Mouse (Mus musculus) adrenal gland, adult 2 months (tissue): ENCODE results near the gene Rnf151. TPM values are rescaled to one million over a fixed set of nuclear protein-coding genes. Genes with fewer than 3 reads are reported as not detected.
A peak's percentile ranks its signal among the peaks of the same experiment; 100 is the strongest.
"Not testable (repeated sequence)": the region's sequence is repeated elsewhere in the genome, so short reads cannot be mapped to it uniquely, and the experiment has no call there.

Source experiments
- DNase-seq: peaks from one replicate; pipeline ENCODE4 v3.0.0; 2021
- polyA plus RNA-seq: library from polyadenylated mRNA; depleted of rRNA; stranded (reverse); fragments of >200 nt; gene quantifications from 2 replicates; pipeline ENCODE4 v1.2.3, GENCODE M21; 2012
- total RNA-seq, 2 experiments: library from RNA; stranded (reverse); gene quantifications; 2 replicates each; pipeline ENCODE4 v1.2.3; 2021

Rnf151 gene
- total and polyA plus RNA-seq, 3 experiments: 0.25 TPM; not detected in 2

DNA sequence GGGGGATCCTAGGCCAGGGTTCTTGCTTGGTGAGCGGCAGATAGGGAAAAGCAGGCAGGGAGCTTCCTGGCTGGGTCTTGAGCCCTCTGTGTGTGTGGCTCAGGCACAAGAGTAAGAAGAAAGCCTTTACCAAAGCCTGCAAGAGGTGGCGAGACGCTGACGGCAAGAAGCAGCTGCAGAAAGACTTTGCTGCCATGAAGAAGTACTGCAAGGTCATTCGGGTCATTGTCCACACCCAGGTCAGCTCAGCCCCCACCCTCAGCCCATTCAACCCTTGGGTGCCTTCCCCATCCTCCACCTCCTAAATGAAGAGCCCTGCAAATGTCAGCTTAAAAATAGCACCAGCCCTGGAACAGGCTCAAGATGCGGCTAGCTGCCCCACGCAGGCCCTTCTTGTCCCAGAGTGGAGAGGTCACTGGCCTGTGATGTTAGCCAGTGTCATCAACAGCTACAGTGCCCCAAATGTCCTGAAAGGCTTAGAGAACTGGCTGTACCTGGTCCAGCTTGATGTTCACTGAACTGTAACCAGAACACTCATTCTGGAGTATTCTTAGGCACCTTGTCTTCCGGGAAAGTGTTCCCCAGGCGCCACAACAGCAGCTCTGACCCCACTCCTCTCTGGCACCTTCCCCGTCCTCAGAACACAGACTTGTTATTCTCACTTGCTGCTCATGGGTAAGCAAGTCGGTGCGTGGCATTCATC, 14.5 kb upstream of the Rnf151 start:
- no peak for DNase-seq

DNA sequence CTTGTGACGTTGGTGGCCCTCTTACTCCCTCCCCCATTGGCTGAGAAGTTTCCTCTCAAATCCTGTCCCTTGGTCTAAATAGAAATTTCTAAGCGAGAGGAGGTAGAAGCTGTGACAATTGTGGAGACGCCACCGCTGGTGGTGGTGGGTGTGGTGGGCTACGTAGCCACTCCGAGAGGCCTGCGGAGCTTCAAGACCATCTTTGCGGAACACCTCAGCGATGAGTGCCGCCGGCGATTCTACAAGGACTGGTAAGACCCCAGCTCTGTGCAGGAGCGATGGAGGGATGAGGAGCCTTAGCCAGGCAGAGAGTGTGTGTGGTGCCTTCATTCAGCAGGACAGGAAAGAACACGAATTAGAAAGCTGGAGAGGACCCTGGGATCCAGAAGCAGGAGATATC, 12.9 kb upstream of the Rnf151 start:
- no peak for DNase-seq

DNA sequence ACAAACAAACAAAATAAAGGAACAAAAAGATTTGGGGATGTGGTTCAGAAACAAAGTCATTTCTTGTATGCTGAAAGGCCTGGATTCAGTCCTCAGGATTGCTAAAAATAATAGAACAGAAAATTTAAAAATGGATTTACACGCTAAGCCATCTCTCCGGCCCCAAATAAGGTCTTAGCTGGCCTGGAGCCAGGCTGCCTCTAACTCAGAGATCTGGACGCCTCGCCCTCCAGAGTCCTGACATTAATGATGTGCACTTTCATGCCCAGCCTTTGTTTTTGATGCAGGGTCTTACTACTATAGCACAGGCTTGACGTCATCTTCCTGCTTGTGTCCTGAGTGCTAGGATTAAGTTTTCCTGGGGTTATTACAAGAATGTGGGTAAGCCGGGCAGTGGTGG, 11.2 kb upstream of the Rnf151 start:
- DNase-seq: no peak

DNA sequence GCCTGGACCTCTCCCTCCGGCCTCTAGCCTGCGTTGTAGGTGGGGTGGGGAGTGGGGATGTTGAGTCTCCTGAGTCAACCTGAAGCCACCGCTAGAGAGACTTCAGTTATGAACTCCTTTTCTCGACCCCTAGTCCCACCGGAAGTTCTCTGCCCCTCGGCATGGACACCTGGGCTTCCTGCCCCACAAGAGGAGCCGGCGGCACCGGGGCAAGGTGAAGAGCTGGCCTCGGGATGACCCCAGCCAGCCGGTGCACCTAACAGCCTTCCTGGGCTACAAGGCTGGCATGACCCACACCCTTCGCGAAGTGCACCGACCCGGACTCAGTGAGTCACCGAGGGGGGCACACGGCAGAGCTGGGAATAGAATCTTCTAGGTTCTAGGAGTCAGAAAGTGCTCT, 10.3 kb upstream of the Rnf151 start:
- DNase-seq: no peak

DNA sequence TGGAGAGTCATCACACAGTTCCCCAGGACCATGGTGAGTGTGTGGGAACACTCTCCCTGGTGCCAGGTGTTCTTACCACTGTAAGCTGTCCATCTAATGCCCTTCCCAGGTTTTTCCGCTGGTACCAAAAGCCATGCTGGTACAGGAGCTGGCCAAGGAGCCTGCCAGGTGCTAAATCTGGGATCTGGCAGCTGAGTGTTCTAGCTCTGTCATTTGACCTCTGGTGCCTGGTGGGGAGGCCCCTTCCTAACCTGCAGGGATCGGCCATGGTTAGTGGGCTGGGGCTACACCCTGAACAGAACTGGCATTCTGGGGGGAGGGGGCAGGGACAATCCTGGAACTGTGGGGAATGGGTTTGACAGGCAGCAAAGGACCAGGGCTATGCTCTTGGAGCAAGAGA, 9.8 kb upstream of the Rnf151 start, which contains the start of gene Rpl3l:
Gene Rpl3l, plus strand, starts transcription at position 203 of the 400 bp plus-strand sequence.
- no peak for DNase-seq

DNA sequence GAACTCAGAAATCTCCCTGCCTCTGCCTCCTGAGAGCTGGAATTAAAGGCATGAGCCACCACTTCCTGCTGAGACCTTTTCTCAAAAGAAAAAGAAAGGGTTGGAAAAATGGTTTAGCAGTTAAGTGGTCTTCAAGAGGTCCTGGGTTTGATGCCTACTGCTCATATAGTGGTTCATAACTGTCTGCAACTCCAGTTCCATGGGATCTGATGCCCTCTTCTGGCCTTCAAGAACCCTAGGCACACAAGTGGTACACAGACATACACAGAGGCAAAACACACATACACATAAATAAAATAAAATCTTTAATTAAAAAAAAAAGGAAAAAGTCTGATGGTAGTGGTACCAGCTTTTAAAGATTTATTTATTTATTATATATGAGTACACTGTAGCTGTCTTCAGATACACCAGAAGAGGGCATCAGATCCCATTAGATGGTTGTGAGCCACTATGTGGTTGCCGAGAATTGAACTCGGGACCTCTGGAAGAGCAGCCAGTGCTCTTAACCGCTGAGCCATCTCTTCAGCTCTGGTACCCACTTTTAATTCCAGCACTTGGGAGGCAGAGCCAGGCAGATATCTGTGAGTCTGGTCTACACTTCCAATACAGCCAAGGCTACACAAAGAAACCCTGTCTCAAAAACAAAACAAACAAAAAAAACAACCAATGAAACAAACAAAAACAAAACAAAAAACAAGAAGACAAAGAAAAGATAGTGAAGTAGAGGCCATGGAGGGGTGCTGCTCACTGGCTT, 8.0 kb upstream of the Rnf151 start:
- no peak for DNase-seq

DNA sequence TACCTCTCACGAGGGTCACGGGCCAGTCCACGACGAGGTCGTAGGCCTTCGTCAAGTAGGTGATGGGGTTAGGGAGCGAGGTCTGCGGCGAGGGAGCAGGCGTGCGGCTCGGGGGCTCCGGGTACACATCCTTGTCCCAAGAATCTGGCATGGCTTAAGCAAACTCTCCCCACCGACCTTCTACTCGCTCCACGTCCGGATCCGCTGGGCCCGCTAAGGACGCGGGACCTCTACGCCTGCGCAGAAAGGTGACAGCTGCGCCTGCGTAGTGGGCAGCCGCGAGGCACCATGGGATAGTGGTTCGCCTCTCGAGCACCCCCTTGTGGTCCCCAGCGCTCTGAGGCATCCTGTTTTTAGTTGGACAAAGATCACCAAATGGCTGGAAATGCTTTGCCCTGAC, 6.3 kb upstream of the Rnf151 start, which contains the start of gene Ndufb10:
Gene Ndufb10, minus strand, starts transcription at position 295 of the 400 bp plus-strand sequence.
- DNase-seq: peak; percentile 95

DNA sequence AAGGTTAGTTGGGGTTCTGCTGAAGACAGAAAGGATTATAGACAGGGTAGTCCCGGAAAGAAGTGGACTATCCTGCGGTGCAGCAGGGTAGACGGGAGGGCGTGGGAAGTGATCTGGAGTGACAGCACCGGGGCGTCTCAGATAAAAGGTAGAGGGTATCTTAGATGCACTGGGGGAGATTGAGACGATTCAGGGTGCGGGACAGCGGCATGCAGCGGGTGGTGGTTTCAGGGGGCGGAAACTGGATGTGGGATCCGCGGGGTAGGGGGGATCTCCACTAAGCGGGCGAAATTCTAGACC, 6.0 kb upstream of the Rnf151 start:
- no peak for DNase-seq

DNA sequence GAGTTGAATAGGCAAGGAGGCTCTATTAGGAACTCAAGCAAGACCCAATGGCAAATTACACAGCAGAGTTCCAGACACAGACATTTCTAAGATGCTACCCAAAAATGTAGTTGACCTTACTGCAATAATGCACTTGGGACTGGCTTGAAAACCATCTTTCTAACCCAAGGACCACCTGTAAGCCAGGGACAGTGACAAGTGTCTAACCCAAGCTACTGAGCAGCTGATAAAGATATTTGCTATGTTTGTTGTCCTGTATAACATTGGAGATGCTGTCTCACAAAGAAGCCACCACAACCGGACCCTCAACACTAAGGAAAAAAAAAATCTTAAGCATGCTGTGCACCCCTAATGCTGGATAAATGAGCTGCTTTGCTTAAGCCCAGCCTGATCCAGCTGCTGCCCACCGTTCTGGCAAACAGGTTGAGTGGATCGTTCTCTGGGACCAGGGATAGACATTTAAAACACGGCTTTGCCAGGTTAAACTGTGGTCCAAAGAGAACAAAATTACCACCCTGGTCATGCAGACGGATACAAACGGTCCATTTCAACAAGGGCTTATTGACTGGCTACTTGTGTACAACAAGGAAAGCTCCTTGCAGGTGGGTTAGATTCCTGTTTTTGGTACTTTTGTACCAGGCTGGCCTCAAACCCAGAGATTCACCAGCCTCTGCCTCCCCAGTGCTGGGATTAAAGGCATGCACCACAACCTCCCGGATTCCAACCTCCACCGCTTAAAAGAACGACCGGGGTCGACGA, 5.4 kb upstream of the Rnf151 start:
- no peak for DNase-seq

DNA sequence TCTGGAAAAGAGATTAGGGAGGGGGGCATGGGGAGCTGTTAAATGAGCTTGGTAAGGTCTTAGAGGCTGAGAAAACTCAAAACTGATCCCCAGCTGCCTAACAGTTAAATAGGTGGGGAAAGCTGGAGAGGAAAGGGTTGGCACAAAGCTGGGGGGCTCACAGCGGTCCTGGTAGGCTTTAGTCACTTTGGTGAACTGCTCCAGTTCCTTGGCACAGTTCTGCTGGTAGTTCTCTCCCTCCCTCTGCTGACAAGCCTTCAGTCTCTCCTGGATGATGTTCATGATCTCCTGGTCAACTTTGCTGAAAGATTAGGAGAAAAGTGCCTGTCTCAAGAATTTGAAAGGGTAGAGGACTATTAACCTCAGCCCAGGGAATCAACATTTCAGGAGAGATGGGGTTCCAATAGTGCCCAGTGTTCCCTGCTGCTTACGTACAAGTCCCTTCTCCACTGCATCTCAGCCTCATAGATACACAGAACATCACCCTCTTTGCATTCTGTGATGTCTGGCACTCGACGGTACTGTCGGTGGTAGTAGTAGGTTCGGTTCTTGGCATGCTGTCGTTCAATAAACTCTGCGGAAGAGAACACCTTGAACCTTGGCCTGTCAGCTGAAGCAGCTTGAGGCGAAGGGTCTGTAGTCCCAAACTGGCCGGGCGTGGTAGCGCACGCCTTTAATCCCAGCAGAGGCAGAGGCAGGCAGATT, 4.5 kb upstream of the Rnf151 start:
- no peak for DNase-seq

DNA sequence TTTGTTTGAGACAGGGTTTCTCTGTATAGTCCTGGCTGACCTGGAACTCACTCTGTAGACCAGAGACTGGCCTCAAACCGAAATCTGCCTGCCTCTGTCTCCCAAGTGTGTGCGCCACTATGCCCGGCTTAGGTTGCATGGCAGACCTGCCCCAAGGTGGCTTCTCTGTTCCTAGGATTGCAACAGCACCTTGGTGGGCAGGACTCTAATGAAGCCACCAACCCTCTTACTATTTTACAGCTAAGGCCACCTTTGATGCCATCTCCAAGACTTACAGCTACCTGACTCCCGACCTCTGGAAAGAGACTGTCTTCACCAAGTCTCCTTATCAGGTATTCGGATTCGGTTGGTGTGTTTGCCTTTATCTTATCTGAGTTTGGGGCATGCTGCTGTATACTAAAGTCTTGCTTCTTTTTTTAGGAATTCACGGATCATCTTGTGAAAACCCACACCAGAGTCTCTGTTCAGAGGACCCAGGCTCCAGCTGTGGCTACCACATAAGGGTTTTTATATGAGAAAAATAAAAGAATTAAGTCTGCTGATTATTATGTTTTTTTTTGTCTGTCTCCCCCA, 3.6 kb upstream of the Rnf151 start:
- DNase-seq: not testable (repeated sequence)

DNA sequence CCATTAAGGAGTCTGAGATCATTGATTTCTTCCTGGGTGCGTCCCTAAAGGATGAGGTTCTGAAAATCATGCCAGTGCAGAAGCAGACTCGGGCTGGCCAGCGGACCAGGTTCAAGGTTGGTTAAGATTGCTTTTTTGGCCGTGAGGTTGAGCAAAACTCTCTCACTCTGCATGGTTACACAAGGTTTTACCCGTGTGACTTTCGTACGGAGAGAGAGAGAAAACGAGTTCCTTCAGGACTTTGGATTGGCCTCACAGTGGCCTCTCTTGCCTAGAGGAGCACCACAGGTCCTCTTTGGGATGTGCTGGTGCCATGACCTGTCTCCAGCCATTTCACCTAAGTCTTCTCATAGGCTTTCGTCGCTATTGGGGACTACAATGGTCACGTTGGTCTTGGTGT, 2.8 kb upstream of the Rnf151 start:
- not testable (repeated sequence) for DNase-seq

DNA sequence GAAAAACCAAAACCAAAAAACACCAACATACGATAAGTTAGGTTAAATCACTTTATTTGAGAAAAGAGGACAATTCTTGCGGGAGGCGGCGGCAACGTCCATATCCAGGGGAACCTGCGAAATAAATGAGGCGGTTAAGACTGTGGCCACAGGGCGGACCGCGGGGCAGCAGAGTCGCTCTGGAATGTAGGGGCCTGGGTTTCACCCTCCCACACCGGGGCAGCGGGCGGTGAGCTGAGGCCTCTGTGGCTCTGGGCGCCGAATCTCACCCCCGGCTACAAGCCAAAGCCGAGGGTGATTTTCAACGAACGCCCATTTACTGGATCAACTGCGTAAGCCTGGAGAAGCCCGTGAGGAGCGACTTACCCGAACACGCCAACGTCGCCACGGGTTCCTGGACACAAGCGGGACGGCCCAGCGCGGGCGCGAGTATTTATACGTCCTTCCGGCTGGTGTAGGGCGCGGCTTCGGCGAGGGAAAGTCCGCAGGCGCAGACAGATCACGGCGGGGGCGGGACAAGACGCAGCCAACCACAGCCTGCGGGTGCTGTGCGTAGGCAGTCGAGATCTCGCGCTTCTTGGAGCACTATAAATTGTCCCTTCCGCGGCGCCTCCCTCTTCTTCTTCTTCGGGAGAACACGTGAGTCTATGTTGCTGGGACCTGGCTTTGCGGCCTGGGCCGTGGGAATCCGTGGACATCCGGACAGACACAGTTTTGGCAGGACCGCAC, 1.8 kb upstream of the Rnf151 start:
- DNase-seq: peak; percentile 98

DNA sequence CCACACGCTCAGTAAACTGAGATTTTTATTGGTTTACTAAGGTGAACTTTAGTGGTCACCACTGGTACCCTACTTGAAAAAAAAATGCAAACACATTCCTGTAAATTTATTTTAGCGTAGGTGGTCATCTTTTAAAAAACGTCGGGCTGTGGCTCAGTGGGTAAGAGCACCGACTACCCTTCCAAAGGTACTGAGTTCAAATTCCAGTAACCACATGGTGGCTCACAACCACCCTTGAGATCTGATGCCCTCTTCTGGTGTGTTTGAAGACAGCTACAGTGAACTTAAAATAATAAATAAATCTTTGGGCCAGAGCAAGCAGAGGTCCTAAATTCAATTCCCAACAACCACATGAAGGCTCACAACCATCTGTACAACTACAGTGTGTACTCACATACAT, 1.1 kb upstream of the Rnf151 start:
- not testable (repeated sequence) for DNase-seq

DNA sequence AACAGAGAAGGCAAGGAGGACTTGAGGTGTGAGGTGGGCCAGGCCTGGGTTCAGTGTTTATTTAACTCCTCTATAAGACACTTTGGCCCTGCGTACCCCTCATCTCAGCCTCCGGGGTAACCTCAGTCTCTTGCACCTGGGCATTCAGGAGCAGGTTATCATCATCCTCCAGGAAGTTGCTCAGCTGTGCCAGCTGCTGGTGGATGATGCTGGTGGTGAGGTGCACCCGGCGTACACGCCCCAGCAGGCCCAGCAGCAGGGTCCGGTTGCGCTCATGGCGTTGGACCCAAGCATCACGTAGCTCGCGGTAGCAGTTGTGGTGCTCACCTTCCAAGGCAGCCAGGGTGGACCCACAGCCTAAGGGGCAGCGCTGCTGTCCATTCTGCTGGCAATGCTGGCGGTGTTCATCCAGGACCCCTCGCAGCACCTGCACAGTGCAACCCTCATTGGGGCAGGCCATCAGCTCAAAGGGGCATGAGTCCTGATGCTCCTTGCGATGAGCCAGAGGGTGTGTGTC, 1.6 kb downstream of the Rnf151 start:
- DNase-seq: no peak

DNA sequence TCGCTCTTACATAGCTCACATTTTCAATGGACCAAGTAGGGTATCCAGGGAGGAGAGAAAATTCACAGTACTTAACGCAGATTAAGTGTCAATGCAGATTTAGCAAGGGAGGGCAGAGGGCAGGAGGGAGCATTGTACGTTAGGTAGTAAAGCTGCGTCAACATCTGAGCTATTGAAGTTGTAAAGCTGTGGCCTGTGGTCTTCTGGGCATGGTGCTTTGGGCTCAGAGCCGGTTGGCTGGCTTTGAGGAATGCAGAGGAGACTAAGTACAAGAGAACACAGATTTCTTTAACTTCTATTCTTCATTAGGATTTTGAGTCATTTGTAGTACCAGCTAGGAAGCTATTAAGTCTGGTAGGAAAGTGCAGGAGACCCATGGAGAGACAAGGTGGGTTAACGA, 2.3 kb downstream of the Rnf151 start:
- no peak for DNase-seq

DNA sequence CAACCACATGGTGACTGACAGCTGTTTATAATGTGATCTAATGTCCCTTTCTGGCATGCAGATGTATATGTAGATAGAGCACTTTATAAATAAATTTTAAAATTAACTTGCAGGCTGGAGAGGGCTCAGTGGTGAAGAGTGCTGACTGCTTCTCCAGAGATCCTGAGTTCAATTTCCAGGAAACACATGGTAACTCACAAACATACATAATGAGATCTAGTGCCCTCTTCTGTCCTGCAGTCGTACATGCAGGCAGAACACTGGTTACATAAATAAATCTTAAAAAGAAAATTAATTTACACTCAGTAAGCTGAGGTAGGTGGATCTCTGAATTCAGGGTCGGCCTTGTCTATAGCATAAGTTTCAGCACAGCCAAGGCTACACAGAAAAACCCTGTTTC, 9.2 kb downstream of the Rnf151 start:
- no peak for DNase-seq

DNA sequence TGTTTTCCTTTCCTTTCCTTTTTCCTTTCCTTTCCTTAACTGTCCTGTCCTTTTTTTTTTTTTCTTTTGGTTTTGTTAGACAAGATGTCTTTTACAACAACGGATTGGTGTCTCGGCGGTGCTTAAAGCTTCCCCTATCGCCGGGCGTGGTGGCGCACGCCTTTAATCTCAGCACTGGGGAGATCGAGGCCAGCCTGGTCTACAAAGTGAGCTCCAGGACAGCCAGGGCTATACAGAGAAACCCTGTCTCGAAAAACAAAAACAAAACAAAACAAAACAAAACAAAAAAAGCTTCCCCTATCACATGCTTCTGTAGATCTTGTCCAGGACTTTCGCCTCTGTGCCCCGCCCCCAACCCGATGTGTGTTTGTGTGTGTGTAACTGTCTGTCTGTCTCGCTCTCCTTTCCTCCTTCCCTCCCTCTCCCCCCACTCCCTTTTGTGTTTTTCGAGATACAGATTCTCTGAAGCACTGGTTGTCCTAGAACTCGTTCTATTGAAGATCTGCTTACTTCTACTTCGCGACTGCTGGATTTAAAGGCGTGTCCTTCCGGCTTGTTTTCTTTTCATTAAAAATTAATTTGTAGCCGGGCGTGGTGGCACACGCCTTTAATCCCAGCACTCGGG, 9.9 kb downstream of the Rnf151 start:
- no peak for DNase-seq

DNA sequence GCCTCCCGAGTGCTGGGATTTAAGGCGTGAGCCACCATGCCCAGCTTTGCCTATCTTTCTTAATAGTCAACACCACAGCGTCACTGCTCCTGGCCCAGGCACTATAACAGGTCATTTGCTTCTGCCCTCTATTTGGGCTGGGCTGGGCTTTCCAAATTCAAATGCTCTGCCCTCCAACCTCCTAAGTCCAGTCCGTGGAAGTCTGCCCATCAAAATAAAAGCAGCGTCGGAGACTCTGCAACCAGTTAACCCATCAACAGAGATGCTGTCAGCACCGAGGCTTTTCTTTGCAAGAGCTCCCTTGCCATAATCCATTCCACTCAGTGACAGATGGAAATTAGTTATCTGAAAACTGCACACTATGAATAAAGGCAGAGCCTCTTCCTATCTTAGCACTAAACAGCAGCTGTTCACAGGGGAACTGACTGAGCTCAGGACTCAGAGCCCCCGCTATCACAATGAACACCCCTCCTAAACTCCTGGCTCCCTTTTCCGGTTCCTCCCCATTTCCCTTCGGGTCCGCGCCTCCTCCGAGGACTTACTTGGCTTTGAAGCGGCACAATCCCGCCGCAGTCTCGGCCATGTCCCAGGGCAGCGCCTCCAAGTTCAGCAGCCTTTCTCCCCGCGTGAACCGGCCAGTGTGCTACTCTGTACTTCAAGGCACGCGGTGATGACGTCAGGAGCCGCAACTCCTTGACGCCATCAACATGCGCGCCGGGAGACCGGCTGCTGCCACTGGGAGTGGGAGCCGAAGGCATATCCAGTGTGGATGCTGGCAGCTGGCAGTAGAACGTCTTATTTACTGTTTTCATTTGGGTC, 10.7 kb downstream of the Rnf151 start, which contains the start of gene Tbl3:
Gene Tbl3, minus strand, starts transcription at position 679 of the 819 bp plus-strand sequence.
- peak; percentile 95 for DNase-seq

DNA sequence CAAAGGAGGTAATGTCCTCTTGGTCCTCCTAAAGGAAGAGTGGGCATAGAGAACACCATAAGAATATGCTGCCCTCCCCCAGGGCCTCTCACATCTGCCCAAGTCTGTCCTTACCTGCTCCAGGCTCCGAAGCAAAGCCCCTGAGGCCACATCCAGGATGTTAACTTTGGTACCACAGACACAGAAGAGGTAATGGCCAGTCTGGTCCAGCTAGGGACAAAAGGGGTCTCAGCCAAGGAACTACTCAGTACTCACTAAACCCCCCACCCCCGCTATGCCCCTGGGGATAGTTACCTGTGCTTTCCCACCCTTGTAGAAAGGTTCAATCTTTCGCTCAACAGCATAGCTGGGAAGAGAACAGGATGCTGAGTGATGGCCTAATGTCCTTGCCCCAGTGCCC, 12.0 kb downstream of the Rnf151 start:
- no peak for DNase-seq
